Mouse (Mus musculus): ENCODE measurements around the gene Slc16a12.

- TF ChIP-seq CTCF (IDR thresholded peaks at IDR 0.05; ENCODE audit: extremely low read depth, insufficient read depth, low read length) (no peak), POLR2A (IDR thresholded peaks at IDR 0.05; ENCODE audit: extremely low read depth, insufficient read depth, low read length) (no peak)
Observed at GRCm38 (mm10) chr19:34650997-34651396, 96.1 kb downstream of the Slc16a12 start.

Data from cortical plate, adult 2 months (tissue).